Mouse (Mus musculus) limb, embryonic 11.5 days (tissue): ENCODE measurements around the gene Tradd. TPM values are rescaled to one million over a fixed set of nuclear protein-coding genes. Genes with fewer than 3 reads are reported as not detected.
"Not testable (repeated sequence)": the region's sequence is repeated elsewhere in the genome, so short reads cannot be mapped to it uniquely, and the experiment has no call there.

ENCODE experiments used
- ATAC-seq: fragments of 200-750 bp; cut with Nextera tagmentation; 2 replicates; pipeline ENCODE4 v1.8.0; 2017; ENCODE audit warnings: low read depth; ENCODE audit not compliant: insufficient number of reproducible peaks, low FRiP score, low TSS enrichment
- DNase-seq: peaks from one replicate; pipeline ENCODE4 v3.0.0-alpha.2; 2015; ENCODE audit warnings: low spot score
- H3K27ac ChIP-seq: fragments of 300-500 bp; sonication (generic); replicated peaks from 2 replicates; pipeline ENCODE4 v1.5.1; 2014; ENCODE audit warnings: low read depth, mild to moderate bottlenecking, low read length
- H3K27me3 ChIP-seq: fragments of 300-500 bp; sonication (generic); 2 replicates; pipeline ENCODE4 v1.6.1; 2014; ENCODE audit warnings: mild to moderate bottlenecking, low read length, mixed read lengths; ENCODE audit not compliant: control insufficient read depth, insufficient read depth
- H3K36me3 ChIP-seq: fragments of 300-500 bp; sonication (generic); 2 replicates; pipeline ENCODE4 v1.6.1; 2014; ENCODE audit warnings: mild to moderate bottlenecking, low read length, moderate library complexity, mixed read lengths; ENCODE audit not compliant: control insufficient read depth, insufficient read depth
- H3K4me1 ChIP-seq: fragments of 300-500 bp; sonication (generic); 2 replicates; pipeline ENCODE4 v1.6.1; 2014; ENCODE audit warnings: low read length, mixed read lengths; ENCODE audit not compliant: control insufficient read depth, insufficient read depth
- H3K4me2 ChIP-seq: fragments of 300-500 bp; sonication (generic); 2 replicates; pipeline ENCODE4 v1.6.1; 2014; ENCODE audit warnings: low read depth, mild to moderate bottlenecking, moderate library complexity; ENCODE audit not compliant: severe bottlenecking
- H3K4me3 ChIP-seq: fragments of 300-500 bp; sonication (generic); 2 replicates; pipeline ENCODE4 v1.5.1; 2014; ENCODE audit warnings: low read depth, low read length
- H3K9ac ChIP-seq: fragments of 300-500 bp; sonication (generic); 2 replicates; pipeline ENCODE4 v1.6.1; 2014; ENCODE audit warnings: mild to moderate bottlenecking, low read length
- H3K9me3 ChIP-seq: fragments of 300-500 bp; sonication (generic); 2 replicates; pipeline ENCODE4 v1.6.1; 2016; ENCODE audit warnings: low read length; ENCODE audit not compliant: control insufficient read depth
- WGBS: fragments of 180-500 bp; shearing (Covaris S2); extraction: QIAGEN DNeasy Blood & Tissue Kit; methylation state at CpG from one replicate; pipeline ENCODE4 v1.1.7; 2014; 5-methylcytosine and 5-hydroxymethylcytosine counted together
- polyA plus RNA-seq: library from polyadenylated mRNA; unstranded; fragments of >200 nt; fragmentation: Nextera tagmentation; extraction: Ambion mirVana; gene quantifications from 2 replicates; pipeline ENCODE4 v1.2.1, GENCODE M21; 2014

Tradd gene
- polyA plus RNA-seq, 1 experiment from 2014 or later: 11.1 TPM

DNA sequence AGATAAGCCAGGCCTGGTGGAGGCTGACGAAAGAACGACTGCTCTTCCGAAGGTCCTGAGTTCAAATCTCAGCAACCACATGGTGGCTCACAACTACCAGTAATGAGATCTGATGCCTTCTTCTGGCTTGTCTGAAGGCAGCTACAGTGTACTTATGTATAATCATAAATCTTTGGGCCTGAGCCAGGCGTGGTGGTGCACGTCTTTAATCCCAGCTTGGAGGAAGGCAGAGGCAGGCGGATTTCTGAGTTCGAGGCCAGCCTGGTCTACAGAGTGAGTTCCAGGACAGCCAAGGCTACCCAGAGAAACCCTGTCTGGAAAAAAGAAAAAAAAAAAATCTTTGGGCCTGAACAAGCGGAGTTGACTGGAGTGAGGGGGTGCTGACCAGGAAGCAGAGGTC is 27.0 kb upstream of the Tradd start:
- not testable (repeated sequence) for DNase-seq, H3K36me3 ChIP-seq, H3K4me1 ChIP-seq, H3K4me3 ChIP-seq, H3K4me2 ChIP-seq, H3K9me3 ChIP-seq, ATAC-seq, H3K27ac ChIP-seq, H3K9ac ChIP-seq
- peaks cover 14% of the 10 kb centered on the region for H3K27me3 ChIP-seq
- 93% methylated on average over 8 of the region's 8 CpGs for WGBS

DNA sequence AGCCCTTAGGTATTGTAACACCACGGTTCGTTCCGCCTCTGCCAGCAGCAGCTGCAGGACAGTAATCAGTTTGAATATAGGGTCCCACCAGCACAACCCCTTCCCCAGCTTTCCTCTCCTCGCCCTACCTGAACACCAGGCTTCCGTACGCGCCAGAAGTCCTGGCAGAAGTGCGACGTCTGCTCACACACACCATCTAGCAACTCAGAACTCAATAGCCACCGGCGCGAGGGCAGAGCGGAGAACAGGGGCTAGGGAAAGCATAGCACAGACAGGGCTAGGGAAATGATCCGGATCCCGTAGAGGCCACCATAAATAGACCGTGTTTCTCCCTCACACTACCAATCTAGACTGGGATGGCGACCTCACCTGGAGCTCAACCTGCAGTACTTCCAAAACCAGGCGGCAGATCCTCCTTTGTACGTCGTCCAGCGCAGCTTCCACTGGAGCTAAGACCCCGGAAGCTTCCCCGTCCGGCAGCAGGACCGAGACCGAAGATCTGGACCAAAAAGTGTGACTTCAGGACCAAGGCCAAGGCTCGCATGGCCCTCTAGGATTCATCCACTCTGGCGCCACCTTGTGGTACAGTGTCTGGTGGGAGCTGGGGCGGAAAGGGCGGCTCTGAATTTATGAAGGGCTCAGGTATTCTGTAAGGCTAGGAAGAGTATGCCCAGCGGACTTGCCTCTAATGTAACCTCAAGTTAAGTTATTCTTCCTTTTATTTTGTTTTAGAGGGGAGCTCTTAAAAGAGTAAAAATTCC is 26.3 kb upstream of the Tradd start:
- H3K4me2 ChIP-seq: peak overlapping the region; percentile 78
- no peak for ATAC-seq
- H3K4me1 ChIP-seq: peaks cover 6% of the 10 kb centered on the region
- no peak overlapping the region for H3K27ac ChIP-seq
- 0 out of 2 replicates have a peak overlapping the region, but pooled peaks have one; percentile 1 for H3K4me3 ChIP-seq
- DNase-seq: peak; percentile 98
- no peaks in the 10 kb centered on the region for H3K36me3 ChIP-seq
- H3K9me3 ChIP-seq: no peaks in the 10 kb centered on the region
- no peak overlapping the region for H3K9ac ChIP-seq
- H3K27me3 ChIP-seq: peaks cover 14% of the 10 kb centered on the region
- 7% methylated on average over 31 of the region's 31 CpGs for WGBS

DNA sequence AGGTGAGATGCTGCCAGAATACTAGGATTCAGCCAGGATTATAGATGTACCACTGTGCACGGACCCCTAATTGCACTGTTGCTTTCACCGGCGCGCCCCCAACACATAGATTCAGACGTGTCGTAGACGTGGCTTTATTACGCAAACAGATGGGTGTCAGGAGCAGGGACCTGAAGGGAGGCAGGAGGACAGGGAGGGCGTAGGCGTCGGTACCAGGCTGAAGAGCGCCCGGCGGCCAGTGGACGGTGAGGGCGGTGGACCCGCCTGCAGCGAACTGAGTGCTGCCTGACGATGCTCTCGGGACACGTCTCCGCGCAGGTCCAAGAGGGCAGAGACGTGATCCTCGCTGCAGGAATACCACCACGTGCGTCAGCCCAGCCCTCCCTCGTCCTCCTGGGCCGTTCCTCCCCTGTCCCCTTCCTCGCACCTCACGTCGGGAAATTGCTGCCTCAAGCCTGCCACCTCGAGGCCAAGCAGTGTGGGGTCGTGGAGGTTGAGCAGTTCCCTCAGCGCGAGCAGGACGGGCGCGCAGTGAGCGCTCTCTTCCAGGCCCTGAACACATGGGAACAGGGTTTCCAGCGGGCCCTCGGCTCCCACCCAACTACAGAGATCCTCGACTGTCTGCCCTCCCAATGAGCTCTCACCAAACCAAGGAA is 25.5 kb upstream of the Tradd start, which contains the start of gene 4931428F04Rik:
4931428F04Rik (minus strand) TSS at position 60 of the 656 bp plus-strand sequence.
- DNase-seq (peak; percentile 66), ATAC-seq (peak; percentile 20; the same call in 1 of the 2 replicates)
- no peaks in the 10 kb centered on the region for H3K9me3 ChIP-seq
- H3K9ac ChIP-seq: peak within 1 kb of the TSS; percentile 71
- under 1% methylated on average over 39 of the region's 43 CpGs for WGBS
- H3K4me3 ChIP-seq: peak within 1 kb of the TSS; percentile 48
- no peaks in the 10 kb centered on the region for H3K36me3 ChIP-seq
- peaks cover 14% of the 10 kb centered on the region for H3K27me3 ChIP-seq
- H3K27ac ChIP-seq: no peak within 1 kb of the TSS
- H3K4me2 ChIP-seq: peak within 1 kb of the TSS; percentile 78
- peaks cover 6% of the 10 kb centered on the region for H3K4me1 ChIP-seq

DNA sequence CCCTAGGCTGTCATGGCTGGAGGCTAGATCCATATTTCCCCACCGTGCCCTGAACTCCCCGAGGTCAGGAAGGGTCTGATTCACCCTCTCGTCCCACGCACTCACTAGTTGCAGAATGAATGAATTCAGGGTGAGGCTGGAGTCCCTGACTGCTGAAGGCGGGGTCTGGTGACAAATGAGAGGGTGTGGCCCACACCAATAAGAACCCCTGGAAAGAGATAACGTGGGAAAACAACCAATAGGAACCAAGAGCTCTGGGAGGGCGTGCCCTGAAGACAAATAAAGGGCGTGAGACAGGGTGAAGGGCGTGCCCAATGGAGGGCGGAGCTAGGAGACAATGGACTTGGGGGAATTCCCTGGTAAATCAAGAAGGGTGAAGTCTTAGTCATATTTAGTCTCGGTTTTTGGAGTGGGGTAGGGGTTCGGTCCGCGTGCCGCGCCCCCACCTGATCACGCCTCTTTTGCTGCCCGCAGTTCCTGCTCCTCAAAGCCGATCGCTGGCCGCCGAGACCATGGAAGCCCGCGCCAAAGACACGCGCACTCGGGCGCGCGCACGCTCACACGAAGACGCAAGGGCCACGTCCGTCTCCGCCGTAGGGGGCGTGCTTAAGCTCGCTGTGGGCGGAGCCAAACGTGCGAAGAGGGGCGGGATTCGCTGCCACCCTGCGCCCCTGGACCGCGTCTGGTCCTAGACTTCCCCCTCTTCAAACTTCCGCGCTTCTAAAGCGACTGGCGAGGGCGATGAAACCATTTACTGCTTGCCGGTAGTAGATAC is 24.7 kb upstream of the Tradd start:
- peak; percentile 96 for DNase-seq

DNA sequence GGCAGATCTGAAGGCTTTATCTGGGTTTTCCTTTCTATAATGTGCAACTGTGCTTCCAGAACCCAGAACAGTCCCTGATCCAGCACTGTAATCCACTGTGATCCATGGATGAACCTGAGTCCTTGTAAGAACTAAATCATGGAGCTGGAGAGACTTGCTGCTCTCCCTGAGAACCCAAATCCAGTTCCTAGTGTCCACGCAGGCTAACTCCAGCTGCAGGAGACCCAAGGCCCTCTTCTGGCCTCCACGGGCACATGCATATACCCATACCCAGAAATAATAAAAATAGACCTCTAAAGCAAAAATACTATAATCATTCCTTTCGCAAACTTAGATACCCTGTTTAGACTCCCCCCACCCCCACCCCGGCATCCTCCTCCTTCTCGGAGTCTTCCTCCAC is 23.8 kb upstream of the Tradd start:
- DNase-seq (no peak), ATAC-seq (no peak)
- 92% methylated on average over 5 of the region's 5 CpGs for WGBS
- Histone ChIP-seq H3K27me3 (peaks cover 14% of the 10 kb centered on the region), H3K27ac (no peak overlapping the region), H3K36me3 (no peaks in the 10 kb centered on the region), H3K4me1 (peaks cover 6% of the 10 kb centered on the region), H3K4me2 (peak overlapping the region; percentile 78; the same call in 1 of the 2 replicates), H3K4me3 (peak overlapping the region; percentile 48; the same call in 1 of the 2 replicates), H3K9me3 (no peaks in the 10 kb centered on the region), H3K9ac (no peak overlapping the region)

More for the DNA sequence above, 24.7 kb upstream of the Tradd start:
- Histone ChIP-seq H3K9ac (peak overlapping the region; percentile 71), H3K36me3 (no peaks in the 10 kb centered on the region), H3K9me3 (no peaks in the 10 kb centered on the region), H3K4me2 (peak overlapping the region; percentile 78), H3K4me1 (peaks cover 6% of the 10 kb centered on the region), H3K27ac (no peak overlapping the region), H3K4me3 (peak overlapping the region; percentile 48), H3K27me3 (peaks cover 14% of the 10 kb centered on the region)
- WGBS: under 1% methylated on average over 53 of the region's 53 CpGs
- ATAC-seq: peak; percentile 89

DNA sequence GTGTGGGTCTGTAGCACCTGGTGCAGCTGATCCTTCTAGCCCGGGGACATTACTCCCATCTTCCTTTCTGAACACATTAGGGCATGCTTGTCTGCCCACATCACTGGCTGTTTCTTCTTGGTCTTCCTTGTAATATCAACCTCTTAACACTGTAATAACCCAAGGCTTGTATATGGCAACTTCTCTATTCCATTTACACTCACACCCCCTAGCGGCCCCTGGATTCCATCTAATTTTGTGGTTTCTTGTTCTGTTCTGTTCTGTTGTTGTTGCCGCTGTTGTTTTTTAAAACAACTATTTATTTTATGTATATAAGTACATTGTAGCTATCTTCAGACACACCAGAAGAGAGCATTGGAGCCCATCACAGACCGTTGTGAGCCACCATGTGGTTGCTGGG is 22.5 kb upstream of the Tradd start:
- no peak overlapping the region for H3K9ac ChIP-seq
- DNase-seq (no peak), ATAC-seq (no peak)
- WGBS: 93% methylated on average over 4 of the region's 4 CpGs
- no peak overlapping the region for H3K4me3 ChIP-seq
- H3K36me3 ChIP-seq: no peaks in the 10 kb centered on the region
- H3K4me2 ChIP-seq: no peak overlapping the region
- H3K27me3 ChIP-seq: peaks cover 12% of the 10 kb centered on the region
- H3K27ac ChIP-seq: no peak overlapping the region
- no peaks in the 10 kb centered on the region for H3K9me3 ChIP-seq
- H3K4me1 ChIP-seq: peaks cover 6% of the 10 kb centered on the region

DNA sequence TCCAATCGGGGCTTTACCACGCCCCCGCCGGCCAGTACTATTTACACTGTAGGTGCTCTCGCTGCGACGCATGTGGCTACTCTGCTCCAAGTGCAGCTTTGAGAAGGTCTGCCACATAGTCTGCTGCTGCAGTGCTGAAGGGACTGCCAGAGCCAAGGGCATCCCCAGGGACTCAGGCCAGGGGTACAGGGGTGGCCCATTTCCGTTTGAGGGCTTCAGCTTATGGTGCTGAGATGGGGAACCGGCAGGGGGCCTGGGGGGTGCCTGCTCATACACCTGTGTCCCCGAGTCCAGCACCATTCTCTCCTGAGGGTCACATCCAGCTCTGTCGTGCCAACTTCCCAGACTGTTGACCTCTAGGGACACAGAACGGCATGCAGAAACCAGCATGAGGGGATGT is 21.1 kb upstream of the Tradd start:
- ATAC-seq (no peak), DNase-seq (no peak)
- Histone ChIP-seq H3K9ac (no peak overlapping the region), H3K4me1 (peaks cover 6% of the 10 kb centered on the region), H3K4me2 (no peak overlapping the region), H3K27ac (no peak overlapping the region), H3K36me3 (no peaks in the 10 kb centered on the region; the same call in 1 of the 2 replicates), H3K4me3 (no peak overlapping the region), H3K27me3 (peaks cover 8% of the 10 kb centered on the region), H3K9me3 (no peaks in the 10 kb centered on the region)
- 54% methylated on average over 12 of the region's 12 CpGs for WGBS

DNA sequence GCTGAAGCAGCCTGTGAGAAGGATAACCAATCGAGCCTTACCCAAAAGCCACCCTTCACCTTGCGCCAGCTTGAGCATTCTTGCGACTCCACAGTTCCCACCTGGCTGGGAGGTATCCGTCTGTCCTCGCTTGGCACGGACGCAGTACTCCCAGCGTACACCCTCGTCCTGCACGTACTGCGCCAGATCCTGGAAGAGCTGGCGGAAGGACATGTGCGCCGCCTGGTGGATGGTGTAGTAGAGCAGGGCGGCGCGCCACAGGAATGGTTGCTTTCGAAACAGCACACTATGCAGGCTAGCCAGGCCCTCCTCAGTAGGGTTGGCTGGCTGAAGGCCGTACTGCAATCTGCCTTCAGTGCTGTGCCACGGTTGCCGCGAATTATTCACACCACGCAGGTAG is 18.7 kb upstream of the Tradd start:
- Histone ChIP-seq H3K27ac (no peak overlapping the region), H3K27me3 (peaks cover 21% of the 10 kb centered on the region), H3K36me3 (no peaks in the 10 kb centered on the region; the same call in 1 of the 2 replicates), H3K4me1 (peaks cover 6% of the 10 kb centered on the region; the same call in 1 of the 2 replicates), H3K4me2 (no peak overlapping the region), H3K9ac (no peak overlapping the region), H3K9me3 (no peaks in the 10 kb centered on the region), H3K4me3 (no peak overlapping the region)
- ATAC-seq: 0 out of 2 replicates have a peak, but pooled peaks have one; percentile 18
- WGBS: 15% methylated on average over 23 of the region's 23 CpGs
- peak; percentile 68 for DNase-seq
